Mouse (Mus musculus): ENCODE results near the gene Prep. TPM values are rescaled to one million over a fixed set of nuclear protein-coding genes. Genes with fewer than 3 reads are reported as not detected.
"Not testable (repeated sequence)": the region's sequence is repeated elsewhere in the genome, so short reads cannot be mapped to it uniquely, and the experiment has no call there.

Prep gene
- polyA plus RNA-seq, 1 experiment from 2014 or later = 13.6 TPM

DNA sequence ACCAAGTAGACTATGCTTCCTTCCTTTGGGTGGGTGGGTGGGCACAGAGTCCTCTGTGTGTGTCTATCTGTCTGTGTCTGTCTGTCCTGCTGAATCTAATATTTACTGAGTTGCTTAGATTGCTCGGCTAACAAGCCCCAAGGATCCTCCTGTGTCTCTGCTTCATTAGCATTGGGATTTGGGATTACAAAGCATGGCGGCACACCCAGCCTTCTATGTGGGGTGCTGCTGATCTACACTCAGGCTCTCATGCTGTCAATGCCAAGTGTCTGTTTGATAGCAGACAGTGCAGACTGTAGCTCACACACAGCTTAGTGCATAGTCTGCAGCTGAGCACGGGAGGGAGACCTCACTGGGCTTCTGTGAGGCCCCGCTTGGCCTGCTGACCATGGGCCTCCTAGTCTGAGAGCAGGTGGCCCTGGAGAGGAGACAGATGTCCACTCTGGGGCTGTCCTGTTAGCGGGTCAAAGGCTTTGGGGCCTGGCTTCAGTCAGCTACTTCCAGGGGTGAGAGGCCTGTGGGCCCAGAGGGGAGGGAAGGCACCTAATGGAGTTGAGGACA is 8.6 kb downstream of the Prep start:
- in situ Hi-C loops (cut with MboI; ENCODE audit: low pct_unique_long_range_greater_than_20kb) = loop anchor here (25.0 kb wide), 1 partner anchor 837 kb away; no protein-coding TSS in a partner anchor
- no peaks in the 10 kb centered on the region for H3K27me3 ChIP-seq
- POLR2A ChIA-PET = no interaction called here
- no peak for DNase-seq (ENCODE audit: low read depth, low spot score)
- no peak for ATAC-seq
- CTCF ChIA-PET = no interaction called here
- TF ChIP-seq CTCF (IDR thresholded peaks at IDR 0.05) = no peak

DNA sequence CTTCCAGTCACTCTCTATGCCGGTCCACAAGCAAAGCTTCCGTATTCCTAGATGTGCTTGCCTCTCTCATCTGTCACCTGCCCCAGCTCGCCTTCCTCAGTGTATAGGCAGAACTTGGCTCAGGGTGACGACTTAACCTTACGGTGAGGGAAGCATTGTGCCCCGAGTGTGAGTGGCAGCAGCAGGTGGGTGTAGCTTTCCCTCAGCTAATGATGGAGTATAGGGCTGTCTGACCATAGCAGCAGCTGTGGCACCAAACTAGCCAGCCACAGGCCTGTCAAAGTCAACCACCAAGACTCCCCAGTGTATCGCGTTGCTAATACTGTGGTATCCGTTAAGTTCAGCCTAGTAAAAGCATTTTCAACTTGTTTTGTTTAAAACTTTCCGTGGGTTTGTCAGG is 9.6 kb downstream of the Prep start:
- no peaks in the 10 kb centered on the region for H3K27me3 ChIP-seq
- ChIA-PET CTCF (no interaction called here), POLR2A (no interaction called here)
- no peak for DNase-seq (ENCODE audit: low read depth, low spot score)
- no peak for ATAC-seq
- in situ Hi-C loops (cut with MboI; ENCODE audit: low pct_unique_long_range_greater_than_20kb) = loop anchor here (25.0 kb wide), 1 partner anchor 836 kb away; no protein-coding TSS in a partner anchor
- no peak for TF ChIP-seq CTCF (IDR thresholded peaks at IDR 0.05)

GRCm38 (mm10) chr10:45077353-45077752 is 10.3 kb downstream of the Prep start:
- ATAC-seq (no peak), DNase-seq (ENCODE audit: low read depth, low spot score) (no peak)
- no peaks in the 10 kb centered on the region for H3K27me3 ChIP-seq
- CTCF ChIA-PET = no interaction called here
- in situ Hi-C loops (cut with MboI; ENCODE audit: low pct_unique_long_range_greater_than_20kb) = loop anchor here (25.0 kb wide), 1 partner anchor 835 kb away; no protein-coding TSS in a partner anchor
- POLR2A ChIA-PET = no interaction called here
- TF ChIP-seq CTCF (IDR thresholded peaks at IDR 0.05) = no peak

DNA sequence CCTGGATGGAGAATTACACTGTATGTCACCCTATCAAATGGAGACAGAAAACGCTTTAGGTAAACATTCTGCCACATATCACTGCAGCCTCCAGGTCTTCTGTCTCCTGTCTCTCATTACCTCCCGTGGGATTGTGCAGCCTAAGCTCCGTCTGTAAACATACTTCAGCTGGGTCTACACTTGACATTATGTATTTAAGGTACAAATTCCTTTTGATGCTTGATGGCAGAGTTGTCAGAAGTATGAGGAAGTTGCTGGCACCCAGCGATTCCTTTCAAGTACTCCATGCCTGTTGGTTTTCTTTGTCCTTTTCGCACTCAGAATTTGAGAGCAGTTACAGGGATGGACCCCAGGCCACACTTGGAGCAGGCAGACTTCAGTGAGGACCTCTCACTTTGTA is 12.8 kb downstream of the Prep start:
- CTCF ChIA-PET = no interaction called here
- DNase-seq (ENCODE audit: low read depth, low spot score) (no peak), ATAC-seq (no peak)
- no peaks in the 10 kb centered on the region for H3K27me3 ChIP-seq
- TF ChIP-seq CTCF (IDR thresholded peaks at IDR 0.05) = no peak
- POLR2A ChIA-PET = no interaction called here
- in situ Hi-C loops (cut with MboI; ENCODE audit: low pct_unique_long_range_greater_than_20kb) = loop anchor here (25.0 kb wide), 1 partner anchor 833 kb away; no protein-coding TSS in a partner anchor

GRCm38 (mm10) chr10:45080490-45080889 is 13.5 kb downstream of the Prep start:
- DNase-seq (ENCODE audit: low read depth, low spot score) = no peak
- in situ Hi-C loops (cut with MboI; ENCODE audit: low pct_unique_long_range_greater_than_20kb) = loop anchor here (25.0 kb wide), 1 partner anchor 832 kb away; no protein-coding TSS in a partner anchor
- no peak for TF ChIP-seq CTCF (IDR thresholded peaks at IDR 0.05)
- ChIA-PET POLR2A (no interaction called here), CTCF (no interaction called here)
- no peak for ATAC-seq
- H3K27me3 ChIP-seq = no peaks in the 10 kb centered on the region

DNA sequence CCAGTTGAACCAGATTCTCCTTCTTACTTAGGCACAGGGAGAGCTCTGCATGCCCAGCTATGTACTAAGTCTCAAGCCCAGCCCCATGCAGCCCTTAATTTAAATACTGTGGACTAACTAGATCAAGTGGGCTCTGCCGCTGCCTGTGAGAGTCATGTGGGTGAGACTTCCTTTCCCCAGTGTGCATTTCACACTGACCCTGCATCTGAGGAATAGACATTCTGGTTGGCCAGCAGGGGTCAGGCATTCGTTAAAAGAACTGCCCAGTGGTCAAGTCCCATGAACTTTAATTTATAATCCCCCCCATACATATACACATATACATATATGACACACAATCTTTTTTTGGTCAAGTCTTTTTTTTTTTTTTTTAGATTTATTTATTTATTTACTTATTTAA is 15.7 kb downstream of the Prep start:
- no peak for ATAC-seq
- no peaks in the 10 kb centered on the region for H3K27me3 ChIP-seq
- no peak for DNase-seq (ENCODE audit: low read depth, low spot score)
- ChIA-PET POLR2A (no interaction called here), CTCF (interaction anchor here (1.3 kb wide), 1 partner anchor 13 kb away, joined by 3 read pairs; no protein-coding TSS in a partner anchor)
- no peak for TF ChIP-seq CTCF (IDR thresholded peaks at IDR 0.05)
- in situ Hi-C loops (cut with MboI; ENCODE audit: low pct_unique_long_range_greater_than_20kb) = loop anchor here (25.0 kb wide), 1 partner anchor 830 kb away; no protein-coding TSS in a partner anchor

- in situ Hi-C loops (cut with MboI; ENCODE audit: low pct_unique_long_range_greater_than_20kb) = loop anchor here (25.0 kb wide), 1 partner anchor 828 kb away; no protein-coding TSS in a partner anchor
- POLR2A ChIA-PET; ATAC-seq; DNase-seq (ENCODE audit: low read depth, low spot score); H3K27me3 ChIP-seq: not testable (repeated sequence)
- CTCF ChIA-PET = interaction anchor here (0.5 kb wide), 1 partner anchor 315 kb away, joined by 3 read pairs; no protein-coding TSS in a partner anchor
These were observed 17.0 kb downstream of the Prep start for GRCm38 (mm10) chr10:45084002-45084401.

- DNase-seq (ENCODE audit: low read depth, low spot score) = no peak
- in situ Hi-C loops (cut with MboI; ENCODE audit: low pct_unique_long_range_greater_than_20kb) = loop anchor here (25.0 kb wide), 1 partner anchor 828 kb away; no protein-coding TSS in a partner anchor
- no peak for TF ChIP-seq CTCF (IDR thresholded peaks at IDR 0.05)
- ATAC-seq = no peak
- ChIA-PET CTCF (no interaction called here), POLR2A (no interaction called here)
- no peaks in the 10 kb centered on the region for H3K27me3 ChIP-seq
These were observed 17.5 kb downstream of the Prep start for GRCm38 (mm10) chr10:45084471-45084870.

- ATAC-seq (no peak), DNase-seq (ENCODE audit: low read depth, low spot score) (no peak)
- in situ Hi-C loops (cut with MboI; ENCODE audit: low pct_unique_long_range_greater_than_20kb) = loop anchor here (25.0 kb wide), 1 partner anchor 827 kb away; no protein-coding TSS in a partner anchor
- CTCF ChIA-PET = no interaction called here
- TF ChIP-seq CTCF (IDR thresholded peaks at IDR 0.05) = no peak
- H3K27me3 ChIP-seq = no peaks in the 10 kb centered on the region
- POLR2A ChIA-PET = no interaction called here
These were observed 18.3 kb downstream of the Prep start for GRCm38 (mm10) chr10:45085315-45085714.

- H3K27me3 ChIP-seq = no peaks in the 10 kb centered on the region
- in situ Hi-C loops (cut with MboI; ENCODE audit: low pct_unique_long_range_greater_than_20kb) = loop anchor here (25.0 kb wide), 1 partner anchor 826 kb away; no protein-coding TSS in a partner anchor
- peak; percentile 45 for TF ChIP-seq CTCF (IDR thresholded peaks at IDR 0.05)
- ChIA-PET CTCF (interaction anchor here (1.3 to 1.4 kb wide), 2 partner anchors 9 to 287 kb away, joined by 3 to 5 read pairs; no protein-coding TSS in a partner anchor), POLR2A (no interaction called here)
- ATAC-seq = no peak
- no peak for DNase-seq (ENCODE audit: low read depth, low spot score)
These were observed 19.6 kb downstream of the Prep start for GRCm38 (mm10) chr10:45086637-45087036.

DNA sequence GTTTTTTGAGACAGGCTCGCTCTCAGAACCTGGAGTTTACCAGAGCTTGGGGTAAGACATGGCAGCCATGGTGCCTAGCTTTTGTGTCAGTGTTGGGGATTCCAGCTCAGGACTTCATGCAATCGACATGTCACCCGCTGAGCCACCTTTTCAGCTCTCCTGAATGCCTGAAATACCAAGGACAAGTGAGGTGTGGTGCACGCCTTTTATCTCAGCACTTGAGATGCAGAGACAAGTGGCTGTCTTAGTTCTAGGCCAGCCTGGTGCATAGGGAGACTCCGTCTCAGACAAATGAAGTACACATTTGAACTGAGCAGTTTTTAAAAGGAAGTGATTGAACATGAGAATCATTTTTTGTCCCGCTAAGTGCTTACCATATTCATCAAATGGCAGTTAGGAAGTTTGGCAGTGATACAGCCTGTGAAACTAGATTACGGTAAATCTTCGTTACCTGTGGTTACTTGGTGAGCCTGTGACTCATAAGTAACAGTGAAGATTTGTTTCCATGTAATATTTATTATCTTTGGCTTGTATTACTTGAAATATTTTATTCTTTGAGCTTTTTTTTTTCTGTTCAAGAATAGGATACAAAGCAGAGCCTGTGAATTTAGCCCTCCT is 24.6 kb downstream of the Prep start:
- ATAC-seq (no peak), DNase-seq (ENCODE audit: low read depth, low spot score) (no peak)
- no peak for TF ChIP-seq CTCF (IDR thresholded peaks at IDR 0.05)
- CTCF ChIA-PET = interaction anchor here (0.8 kb wide), 1 partner anchor 10 kb away, joined by 3 read pairs; no protein-coding TSS in a partner anchor
- in situ Hi-C loops (cut with MboI; ENCODE audit: low pct_unique_long_range_greater_than_20kb) = loop anchor here (25.0 kb wide), 1 partner anchor 821 kb away; no protein-coding TSS in a partner anchor
- POLR2A ChIA-PET = no interaction called here
- no peaks in the 10 kb centered on the region for H3K27me3 ChIP-seq

All from Patski (cell line).